Mouse (Mus musculus) layer of hippocampus, postnatal 14 days (tissue): ENCODE measurements around the gene Ergic3. TPM values are rescaled to one million over a fixed set of nuclear protein-coding genes. Genes with fewer than 3 reads are reported as not detected.

Experiments
- DNase-seq, 2 experiments: peaks; one replicate each; pipeline ENCODE4 v3.0.0; 2021 to 2022; ENCODE audit warnings: low spot score in 2 of 2, mixed read lengths in 1 of 2
- long read RNA-seq, 2 experiments: library from polyadenylated mRNA; stranded (forward); transcript quantifications; one replicate each; pipeline ENCODE4 v2.0.0; 2021
- total RNA-seq, 2 experiments: library from RNA; stranded (reverse); gene quantifications; 2 replicates each; pipeline ENCODE4 v1.2.3; 2021

Gene Ergic3
- 100 to 1,000 TPM; 186 to 201 TPM for total RNA-seq
- long read RNA-seq, experiment 1, transcript Ergic3-201 (13 exons, 1,377 nt), result major isoform, 60 of 186 reads
- long read RNA-seq, experiment 1, partial matches to known transcripts, result 6 of 186 reads
- long read RNA-seq, experiment 1, other reads (novel, unspliced or antisense), result 115 of 186 reads
- long read RNA-seq, experiment 2, transcript Ergic3-201 (13 exons, 1,377 nt), result major isoform, 108 of 301 reads
- long read RNA-seq, experiment 2, transcript Ergic3-209 (3 exons, 488 nt), result minor isoform, 9 of 301 reads
- long read RNA-seq, experiment 2, partial matches to known transcripts, result 12 of 301 reads
- long read RNA-seq, experiment 2, other reads (novel, unspliced or antisense), result 172 of 301 reads

DNA sequence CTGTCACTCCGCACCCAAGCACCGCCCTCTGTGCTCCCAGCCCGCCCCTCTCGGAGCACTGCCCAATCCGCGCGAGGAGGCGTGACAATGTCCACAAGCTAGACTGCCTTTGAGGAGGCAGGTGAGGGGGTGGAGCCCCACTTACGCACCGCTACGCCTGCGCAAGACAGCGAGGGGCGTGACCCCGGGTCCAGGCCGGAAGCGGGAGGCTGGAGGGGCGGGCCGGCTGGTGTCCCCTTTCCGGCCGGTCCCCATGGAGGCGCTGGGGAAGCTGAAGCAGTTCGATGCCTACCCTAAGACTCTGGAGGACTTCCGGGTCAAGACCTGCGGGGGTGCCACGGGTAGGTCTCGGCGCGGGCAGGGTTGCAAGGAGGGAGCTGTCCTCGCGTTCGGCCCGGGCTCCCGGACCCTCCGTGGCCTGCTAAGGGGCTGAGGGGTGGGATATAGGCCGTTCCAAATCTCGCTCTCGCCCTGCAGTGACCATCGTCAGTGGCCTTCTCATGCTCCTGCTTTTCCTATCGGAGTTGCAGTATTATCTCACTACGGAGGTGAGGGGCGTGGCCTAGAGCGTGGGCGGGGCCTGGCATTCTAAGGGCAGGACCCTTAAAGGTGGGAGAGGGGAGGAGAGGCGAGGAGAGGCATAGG lies at the start of gene Ergic3, which contains the start of gene 6430550D23Rik:
TSS of gene Ergic3 (plus strand) at position 158 of the 645 bp plus-strand sequence.
TSS of gene 6430550D23Rik (minus strand) at position 90 of the 645 bp plus-strand sequence.
- DNase-seq, result peak; percentile 94 to 97

DNA sequence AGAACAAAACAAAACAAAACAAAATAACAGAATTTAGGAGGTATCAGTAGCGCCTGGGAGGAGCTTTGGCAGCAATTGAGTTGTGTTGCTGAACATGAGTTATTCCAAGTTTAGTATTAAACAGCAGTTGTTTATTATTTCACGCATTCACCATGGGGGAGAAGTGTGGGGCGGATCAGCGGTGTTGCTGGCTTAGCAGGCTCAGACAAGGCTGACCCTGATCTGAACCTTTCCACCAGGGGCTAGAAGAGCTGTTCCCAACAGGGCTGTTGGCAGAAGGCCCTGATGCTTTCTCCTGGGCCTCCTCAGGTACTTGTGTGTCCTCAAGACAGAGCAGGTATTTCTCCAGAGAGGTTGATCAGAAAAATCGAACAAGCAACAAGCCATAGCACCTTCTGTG lies 47.9 kb upstream of the Ergic3 start:
- no peak for DNase-seq

DNA sequence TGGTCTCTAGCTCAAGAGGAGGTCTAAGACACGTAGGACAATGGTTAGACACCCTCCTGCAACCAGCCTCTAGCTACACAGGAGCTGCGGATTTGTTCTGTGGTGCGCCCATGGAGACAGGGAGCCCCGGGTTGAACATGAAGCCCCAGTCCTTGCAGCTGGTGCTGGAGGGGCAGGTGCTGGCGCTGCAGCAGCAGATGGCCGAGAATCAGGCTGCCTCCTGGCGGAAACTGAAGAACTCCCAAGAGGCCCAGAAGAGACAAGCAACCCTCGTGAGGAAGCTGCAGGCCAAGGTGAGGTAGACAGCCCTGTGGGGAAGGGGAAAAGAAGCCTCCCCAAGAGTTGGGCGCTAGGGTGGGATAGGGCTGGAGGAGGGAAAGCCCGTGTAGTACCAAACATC lies 46.0 kb upstream of the Ergic3 start:
- DNase-seq, result no peak

DNA sequence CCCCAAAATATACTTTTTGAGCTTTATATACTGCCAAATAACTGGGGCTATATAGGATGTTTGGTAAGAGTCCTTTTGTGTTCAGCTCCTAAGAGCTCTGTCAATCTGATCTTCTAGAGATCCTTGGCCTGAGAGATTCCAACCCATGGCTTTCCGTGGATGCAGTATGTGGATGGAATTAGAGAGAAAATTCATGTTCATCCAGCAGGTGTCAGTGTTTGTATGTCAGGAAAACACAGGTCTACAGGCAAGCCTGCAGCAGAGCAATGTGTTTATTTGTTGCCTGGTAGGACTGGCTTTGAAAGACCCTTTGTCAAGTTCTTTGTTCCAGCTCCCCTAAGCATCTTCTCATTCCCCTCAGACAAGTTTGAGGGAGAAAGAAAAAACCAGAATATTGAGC lies 44.9 kb upstream of the Ergic3 start:
- peak in 1 of 2 experiments; percentile 84 for DNase-seq

DNA sequence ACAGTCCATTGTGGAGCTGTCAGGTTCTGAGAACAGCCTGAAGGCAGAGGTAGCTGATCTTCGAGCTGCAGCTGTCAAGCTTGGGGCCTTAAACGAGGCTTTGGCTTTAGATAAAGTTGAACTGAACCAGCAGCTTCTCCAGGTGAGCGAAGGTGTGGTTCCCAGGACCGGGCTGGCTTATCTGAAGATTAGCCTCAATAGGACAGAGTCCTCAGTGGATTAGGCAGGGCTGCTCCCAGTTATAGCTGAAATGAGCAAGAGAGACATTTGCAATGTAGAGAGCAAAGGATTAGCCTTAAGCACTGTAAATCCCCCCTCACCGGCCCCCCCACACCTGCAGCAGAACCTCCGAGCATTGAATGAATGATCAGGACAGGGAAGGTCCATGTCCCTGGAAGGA lies 34.5 kb upstream of the Ergic3 start:
- no peak for DNase-seq

DNA sequence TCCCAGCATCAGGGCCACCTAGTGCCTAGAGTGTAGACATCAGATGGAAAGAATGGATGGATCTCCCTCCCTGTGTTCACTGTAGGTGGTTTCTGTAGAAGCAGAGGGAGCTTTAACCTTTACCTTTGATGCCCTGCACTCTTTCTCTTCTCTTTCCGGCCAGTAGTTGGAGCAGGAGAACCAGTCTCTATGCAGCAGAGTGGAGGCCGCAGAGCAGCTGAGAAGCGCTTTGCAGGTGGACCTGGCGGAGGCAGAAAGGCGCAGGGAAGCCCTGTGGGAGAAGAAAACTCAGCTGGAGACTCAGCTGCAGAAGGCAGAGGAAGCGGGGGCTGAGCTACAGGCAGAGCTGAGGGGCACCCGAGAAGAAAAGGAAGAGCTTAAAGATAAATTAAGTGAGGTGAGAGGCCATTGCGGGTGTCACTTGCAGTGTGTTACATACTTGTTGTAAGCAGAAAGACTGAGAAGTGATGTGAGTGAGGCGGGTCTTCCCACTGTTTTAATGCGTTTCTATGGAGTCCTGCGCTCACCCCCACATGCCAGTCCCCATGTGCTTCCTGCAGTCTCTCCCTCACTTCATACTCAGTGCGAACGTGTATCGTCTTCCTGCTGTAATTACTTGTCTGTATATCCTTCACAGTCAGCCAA lies 33.6 kb upstream of the Ergic3 start:
- DNase-seq, result no peak

DNA sequence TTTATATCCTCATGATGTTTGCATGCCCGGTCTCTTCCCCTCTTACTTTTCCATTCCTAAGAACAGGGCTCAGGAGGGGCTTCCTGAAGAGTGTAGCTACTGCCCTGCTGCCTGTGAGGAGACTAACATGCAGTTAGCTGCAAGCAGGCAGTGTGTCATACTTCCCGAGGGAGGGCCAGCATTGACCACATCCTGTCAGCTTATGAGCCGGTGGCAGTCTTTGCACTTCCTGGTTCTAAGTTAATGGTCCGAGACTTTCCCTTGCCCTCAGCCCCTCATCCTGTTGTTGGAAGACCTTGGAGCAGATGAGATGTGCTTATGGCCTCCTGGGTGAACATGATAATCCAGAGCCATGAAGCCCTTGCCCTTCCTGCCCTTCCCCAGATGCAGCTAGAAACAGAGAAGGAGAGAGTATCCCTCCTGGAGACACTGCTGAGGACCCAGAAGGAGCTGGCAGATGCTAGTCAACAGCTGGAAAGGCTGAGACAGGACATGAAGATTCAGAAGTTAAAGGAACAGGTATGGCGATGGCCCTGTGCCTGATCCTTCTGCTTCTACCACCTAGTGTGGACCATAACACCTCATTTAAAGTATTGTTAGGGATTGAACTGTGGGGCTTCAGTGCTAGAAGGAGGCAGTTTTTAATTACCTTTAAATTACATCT lies 28.4 kb upstream of the Ergic3 start:
- DNase-seq, result no peak

DNA sequence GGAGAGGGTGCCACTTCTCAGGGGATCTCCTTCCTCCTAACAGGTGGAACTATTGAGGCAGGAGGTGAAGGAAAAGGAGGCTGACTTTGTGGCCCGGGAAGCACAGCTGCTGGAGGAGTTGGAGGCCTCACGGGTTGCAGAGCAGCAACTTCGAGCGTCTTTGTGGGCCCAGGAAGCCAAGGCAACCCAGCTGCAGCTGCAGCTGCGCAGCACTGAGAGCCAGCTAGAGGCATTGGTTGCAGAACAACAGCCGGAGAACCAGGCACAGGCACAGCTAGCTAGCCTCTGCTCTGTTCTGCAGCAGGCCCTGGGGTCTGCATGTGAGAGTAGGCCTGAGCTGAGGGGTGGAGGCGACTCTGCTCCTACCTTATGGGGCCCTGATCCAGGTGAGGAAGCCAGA lies 22.1 kb upstream of the Ergic3 start:
- no peak for DNase-seq

DNA sequence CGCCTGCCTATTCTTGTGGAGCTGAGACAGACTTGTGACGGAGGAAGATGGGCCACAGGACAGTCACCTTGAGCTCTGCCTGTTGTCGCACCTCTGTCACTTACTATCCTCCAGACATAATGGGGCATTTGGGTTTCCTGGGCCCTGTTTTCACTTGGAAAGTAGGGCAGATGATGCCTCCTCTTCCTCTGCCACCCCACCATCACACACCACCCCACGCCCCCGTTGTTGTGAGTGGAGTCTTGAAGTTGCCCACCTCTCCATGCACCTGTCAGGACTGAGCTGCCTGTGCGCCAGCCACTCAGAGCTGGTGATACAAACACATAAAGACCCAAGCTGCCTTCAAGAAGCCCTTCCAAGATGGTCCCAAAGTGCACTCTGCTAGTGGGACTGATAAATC lies 20.7 kb upstream of the Ergic3 start:
- no peak for DNase-seq

DNA sequence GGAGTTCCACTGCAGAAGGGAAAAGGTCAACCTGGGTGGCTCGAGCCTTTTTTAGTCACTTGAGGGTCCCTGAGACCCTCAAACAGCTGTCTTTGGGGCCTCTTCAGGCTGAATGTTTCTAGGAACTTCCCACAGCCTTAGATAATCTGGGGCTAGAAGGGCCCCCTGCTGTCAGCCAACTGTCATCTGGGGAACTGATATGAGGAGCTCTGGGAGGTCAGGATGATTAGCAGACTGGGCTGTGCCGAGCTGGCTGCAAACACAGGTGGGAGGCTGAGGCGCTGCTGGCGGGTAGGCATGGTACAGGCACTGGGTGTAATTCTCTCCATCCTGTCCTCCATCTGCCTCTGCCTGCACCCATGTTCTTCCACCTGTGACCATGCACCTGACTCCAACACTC lies 18.8 kb upstream of the Ergic3 start:
- DNase-seq, result peak in 1 of 2 experiments; percentile 33

DNA sequence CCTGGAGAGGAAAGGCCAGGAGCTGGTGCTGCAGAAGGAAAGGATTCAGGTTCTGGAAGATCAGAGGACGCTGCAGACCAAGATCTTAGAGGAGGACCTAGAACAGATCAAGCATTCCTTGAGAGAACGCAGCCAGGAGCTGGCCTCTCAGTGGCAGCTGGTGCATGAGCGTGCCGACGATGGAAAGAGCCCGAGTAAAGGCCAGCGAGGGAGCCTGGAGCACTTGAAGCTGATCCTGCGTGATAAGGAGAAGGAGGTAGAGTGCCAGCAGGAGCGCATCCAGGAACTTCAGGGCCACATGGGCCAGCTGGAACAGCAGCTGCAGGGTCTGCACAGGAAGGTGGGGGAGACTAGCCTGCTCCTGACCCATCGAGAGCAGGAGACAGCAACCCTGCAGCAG lies 16.7 kb upstream of the Ergic3 start:
- DNase-seq, result no peak

DNA sequence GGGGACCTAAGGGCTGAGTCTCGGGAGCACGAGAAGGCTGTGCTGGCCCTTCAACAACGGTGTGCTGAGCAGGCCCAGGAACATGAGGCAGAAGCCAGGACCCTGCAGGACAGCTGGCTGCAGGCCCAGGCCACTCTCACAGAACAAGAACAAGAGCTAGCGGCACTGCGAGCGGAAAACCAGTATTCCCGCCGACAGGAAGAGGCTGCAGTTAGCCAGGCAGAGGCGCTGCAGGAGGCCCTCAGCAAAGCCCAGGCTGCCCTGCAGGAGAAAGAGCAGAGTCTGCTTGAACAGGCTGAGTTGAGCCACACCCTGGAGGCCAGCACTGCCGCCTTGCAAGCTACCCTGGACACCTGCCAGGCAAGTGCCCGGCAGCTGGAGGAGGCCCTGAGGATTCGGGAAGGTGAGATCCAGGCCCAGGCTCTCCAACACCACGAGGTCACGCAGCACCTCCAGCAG lies 16.0 kb upstream of the Ergic3 start:
- peak; percentile 52 to 76 for DNase-seq

DNA sequence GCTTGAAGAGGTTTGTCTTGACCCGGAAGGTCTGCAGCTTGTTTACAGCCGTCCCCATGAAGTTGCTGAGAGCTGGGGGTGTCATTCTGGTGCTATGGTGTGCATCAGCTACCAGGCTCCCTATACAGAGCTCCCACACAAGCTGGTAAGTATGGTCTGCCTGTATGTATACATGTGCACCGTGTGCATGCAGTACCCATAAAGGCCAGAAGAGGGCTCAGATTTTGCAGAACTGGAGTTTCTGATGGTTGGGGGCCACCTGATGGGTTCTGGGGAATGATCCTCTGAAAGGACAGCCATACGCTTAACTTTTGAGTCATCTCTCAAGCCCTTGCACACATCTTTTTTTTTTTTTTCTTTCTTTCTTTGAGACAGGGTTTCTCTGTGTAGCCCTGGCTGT lies 2.5 kb upstream of the Ergic3 start:
- DNase-seq, result no peak

DNA sequence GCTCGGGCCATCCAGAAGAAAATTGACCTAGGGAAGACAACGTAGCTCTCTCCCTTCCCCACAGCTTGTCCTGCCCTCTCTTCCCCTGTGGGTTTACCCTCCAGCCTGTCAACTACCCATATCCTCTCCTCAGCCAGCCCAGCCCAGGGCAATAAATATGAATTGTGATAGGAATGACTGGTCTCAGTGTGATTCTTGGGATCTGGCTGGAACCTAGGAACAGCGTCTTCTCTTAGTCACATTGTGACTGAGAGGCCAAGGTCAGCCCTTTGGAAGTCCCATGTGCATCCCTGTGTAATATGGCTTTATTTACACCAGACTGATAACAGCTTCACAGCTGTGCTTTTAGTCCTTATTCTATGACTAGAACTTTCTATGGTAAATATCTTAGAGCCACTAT lies 10.3 kb downstream of the Ergic3 start:
- no peak for DNase-seq

DNA sequence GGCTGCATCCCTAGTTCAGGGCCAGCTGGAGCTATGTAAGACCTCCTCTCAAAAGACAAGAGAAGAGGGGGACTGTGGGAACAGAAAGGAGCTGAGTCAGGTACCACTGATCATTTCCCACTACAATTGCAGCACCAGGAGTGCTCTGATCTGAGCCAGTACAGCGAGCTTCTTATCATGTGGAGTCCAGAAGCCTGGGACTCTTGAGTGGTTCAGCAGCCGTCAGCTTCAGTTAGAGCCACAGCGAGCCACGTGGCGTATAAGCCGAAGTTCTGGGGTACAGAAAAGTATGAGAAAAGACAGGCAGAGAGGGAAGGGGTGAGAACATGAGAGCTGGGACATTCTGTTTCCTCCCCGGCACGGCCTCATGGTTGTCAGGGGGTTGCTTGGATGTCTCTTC lies 13.4 kb downstream of the Ergic3 start:
- DNase-seq, result no peak

DNA sequence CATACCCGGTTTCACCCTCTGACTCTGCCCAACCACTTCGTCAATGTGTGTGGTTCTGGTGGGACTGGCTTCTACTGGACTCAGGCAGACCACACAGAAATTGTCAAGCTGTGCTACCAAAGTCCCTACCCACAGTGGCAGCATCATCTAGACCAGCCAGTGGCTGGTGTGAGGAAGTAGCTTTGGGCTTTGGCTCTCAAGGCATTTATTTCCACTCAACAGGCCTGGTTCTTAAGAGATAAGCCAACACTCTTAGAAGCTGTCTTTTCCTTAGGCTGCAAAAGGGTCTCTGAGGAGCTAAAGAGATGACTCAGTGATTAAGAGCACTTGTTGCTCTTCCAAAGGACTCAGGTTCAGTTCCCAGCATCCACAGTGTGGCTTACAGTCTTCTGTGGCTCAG lies 13.9 kb downstream of the Ergic3 start:
- no peak for DNase-seq

DNA sequence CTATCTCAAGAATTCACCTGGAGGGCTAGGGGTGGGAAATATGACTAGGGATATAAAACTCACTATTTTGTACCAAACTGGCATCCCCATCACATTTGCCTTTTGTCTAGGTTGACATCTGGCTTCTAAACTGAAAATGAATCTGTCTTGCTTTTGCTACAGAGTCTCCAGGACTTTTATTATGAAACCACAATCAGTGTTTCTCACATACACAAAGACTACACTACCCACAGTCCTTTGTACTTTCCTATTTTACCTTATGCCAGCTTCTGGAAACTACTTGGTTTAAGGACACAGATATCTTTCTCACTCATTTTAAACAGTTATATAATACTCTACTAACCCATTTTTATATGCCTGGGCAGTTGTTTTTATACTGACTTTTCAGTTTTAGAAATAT lies 17.6 kb downstream of the Ergic3 start:
- no peak for DNase-seq

DNA sequence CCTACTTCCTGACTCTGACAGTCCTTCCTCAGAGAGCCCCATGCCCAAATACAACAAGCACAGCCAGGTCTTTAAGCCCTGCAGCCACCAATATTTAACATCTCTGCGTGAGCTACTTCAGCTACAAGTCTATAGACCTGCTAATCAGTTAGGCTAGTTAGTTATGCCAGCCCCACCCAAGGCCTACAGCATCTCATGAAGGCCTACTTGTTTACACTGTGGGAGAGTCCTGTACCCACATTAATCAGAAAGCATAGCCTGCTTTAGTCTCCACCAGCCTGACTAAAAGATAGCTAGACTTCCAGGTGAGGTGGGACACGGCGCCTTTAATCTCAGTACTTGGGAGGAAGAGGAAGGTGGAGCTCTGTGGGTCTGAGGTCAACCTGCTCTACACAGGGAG lies 31.5 kb downstream of the Ergic3 start:
- DNase-seq, result no peak

DNA sequence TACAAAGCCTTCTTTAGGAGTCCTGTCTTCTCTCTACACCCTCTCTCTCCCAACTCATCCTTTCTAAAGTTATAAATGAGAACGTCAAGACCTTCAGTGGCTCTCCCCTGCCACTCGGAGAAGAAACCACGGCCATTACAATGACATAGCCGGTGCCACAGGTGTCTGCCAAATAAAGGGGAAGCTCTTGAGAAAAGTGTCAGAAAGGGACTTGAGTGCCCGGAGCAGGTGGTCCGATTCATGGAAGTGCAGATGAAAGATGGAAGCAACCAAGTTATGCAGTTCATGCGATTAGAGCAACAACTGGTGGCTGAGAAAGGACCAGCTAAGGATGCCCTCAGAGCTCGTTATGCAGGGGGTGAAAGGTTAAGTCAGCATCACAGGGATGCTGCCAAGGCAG lies 35.1 kb downstream of the Ergic3 start:
- no peak for DNase-seq

DNA sequence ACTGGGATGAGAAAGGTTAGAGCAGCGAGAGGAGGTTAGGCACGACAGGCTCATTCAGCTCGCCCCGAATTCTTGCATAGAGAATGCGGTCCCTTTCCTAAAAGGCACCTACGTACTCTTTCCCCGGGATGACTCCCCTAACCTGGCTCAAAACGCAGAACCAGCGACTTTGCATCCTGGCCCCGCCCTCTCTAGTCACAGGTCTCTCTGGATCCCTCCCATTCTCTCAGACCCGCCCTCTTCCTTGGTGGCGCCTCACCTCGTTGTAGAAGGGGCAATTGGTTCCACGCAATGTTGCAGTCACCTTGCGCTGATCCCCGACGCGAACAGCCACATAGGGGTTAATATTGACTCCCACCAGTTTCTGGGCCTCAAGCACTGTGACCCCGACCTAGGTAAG lies 40.1 kb downstream of the Ergic3 start:
- DNase-seq, result no peak

DNA sequence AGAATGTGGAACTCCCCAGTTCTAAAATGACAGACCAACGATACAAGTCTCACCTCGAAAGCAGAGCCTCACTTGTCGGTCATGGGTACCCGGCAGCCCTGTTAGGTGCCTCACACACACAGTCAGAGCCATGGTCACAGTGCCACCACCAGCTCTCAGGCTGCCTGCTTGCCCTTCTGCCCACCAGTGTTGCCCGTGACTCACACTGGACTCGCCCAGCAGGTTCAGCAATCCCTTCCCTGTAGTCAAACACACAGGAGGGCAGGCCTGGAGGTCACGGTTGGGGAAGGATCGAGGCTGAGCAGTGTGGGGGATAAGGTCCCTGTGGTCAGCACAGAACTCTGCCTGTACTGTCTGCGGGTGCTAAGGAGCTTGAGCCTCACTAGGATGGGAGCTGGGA lies 45.0 kb downstream of the Ergic3 start, which contains the start of gene Fer1l4:
TSS of gene Fer1l4 (minus strand) at position 132 of the 400 bp plus-strand sequence.
- DNase-seq, result no peak
